Mouse (Mus musculus) frontal cortex, postnatal 14 days (tissue): ENCODE data around the gene Smim20.
A peak's percentile ranks its signal among the peaks of the same experiment; 100 is the strongest.

Source experiments
- DNase-seq, 2 experiments: peaks; one replicate each; pipeline ENCODE4 v3.0.0; 2022; ENCODE audit warnings: low spot score in 2 of 2

Smim20 gene

GRCm38 (mm10) chr5:53266931-53267853 lies at the start of gene Smim20:
Gene Smim20, plus strand, starts transcription at chr5:53267083.
- peak; percentile 61 to 64 for DNase-seq

GRCm38 (mm10) chr5:53225434-53225833 lies 41.4 kb upstream of the Smim20 start:
- no peak for DNase-seq

- no peak for DNase-seq
These were observed 36.3 kb upstream of the Smim20 start for GRCm38 (mm10) chr5:53230560-53230959.

GRCm38 (mm10) chr5:53235551-53235950 lies 31.3 kb upstream of the Smim20 start:
- DNase-seq: no peak

DNA sequence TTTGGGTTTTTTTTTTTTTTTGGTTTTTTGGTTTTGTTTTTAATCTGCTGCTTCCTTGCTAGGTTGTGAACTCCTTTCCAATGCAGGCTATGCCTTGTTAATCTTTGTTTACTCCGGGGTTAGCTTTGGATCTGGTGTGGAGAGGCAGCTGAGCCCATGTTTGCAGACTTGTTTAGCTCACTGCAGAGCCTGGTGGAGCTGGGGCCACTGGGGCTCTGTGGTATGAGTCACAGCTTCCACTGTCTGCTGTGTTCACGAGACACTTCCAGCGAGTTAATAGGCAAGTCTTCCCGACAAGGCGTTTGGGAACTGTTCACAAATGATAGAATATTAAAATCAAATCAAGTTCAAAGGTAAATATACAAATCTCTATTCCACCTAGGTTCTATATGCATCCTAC lies 30.7 kb upstream of the Smim20 start:
- DNase-seq: no peak

- no peak for DNase-seq
These were observed 30.1 kb upstream of the Smim20 start for GRCm38 (mm10) chr5:53236749-53237148.

GRCm38 (mm10) chr5:53238761-53239160 lies 28.1 kb upstream of the Smim20 start:
- no peak for DNase-seq

DNA sequence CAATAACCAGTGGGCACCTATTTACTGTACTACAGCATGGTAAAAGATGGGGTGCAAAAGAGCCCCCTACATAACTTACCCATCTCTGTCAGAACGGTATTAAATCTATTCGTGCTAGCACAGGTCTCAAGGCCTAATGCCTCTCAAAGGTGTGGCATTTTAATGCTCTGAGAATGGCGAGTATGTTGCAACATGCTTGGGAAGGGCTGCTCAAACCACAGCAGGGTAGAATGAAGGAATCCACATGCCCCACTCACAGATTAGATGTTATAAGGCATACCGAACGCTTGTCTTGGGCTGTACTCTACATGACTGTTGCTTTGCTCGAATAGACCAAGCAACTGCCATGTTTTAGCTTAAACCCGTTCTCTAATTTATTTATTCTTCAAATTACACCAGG lies 27.7 kb upstream of the Smim20 start:
- DNase-seq: no peak

GRCm38 (mm10) chr5:53239831-53240440 lies 26.9 kb upstream of the Smim20 start:
- DNase-seq: no peak

- no peak for DNase-seq
These were observed 25.8 kb upstream of the Smim20 start for GRCm38 (mm10) chr5:53241109-53241508.

DNA sequence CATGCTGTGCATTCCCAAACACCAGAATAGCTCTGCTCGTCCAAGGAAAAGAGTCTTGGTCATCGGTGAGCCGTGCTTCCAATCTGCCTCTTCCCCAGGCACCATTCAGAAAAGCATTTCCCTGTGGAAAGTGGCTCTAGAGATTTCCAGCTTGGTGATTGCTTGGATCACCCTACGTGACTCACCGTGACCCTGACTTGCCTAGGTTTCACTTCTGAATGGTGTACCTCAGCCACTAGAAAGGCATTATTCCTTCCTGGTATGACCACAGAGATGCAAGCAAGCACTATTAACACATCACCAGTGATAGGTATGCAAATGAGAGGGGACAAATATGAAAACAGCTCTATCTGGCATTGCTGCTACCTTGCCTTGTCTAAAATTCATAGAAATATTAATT lies 24.9 kb upstream of the Smim20 start:
- no peak for DNase-seq

DNA sequence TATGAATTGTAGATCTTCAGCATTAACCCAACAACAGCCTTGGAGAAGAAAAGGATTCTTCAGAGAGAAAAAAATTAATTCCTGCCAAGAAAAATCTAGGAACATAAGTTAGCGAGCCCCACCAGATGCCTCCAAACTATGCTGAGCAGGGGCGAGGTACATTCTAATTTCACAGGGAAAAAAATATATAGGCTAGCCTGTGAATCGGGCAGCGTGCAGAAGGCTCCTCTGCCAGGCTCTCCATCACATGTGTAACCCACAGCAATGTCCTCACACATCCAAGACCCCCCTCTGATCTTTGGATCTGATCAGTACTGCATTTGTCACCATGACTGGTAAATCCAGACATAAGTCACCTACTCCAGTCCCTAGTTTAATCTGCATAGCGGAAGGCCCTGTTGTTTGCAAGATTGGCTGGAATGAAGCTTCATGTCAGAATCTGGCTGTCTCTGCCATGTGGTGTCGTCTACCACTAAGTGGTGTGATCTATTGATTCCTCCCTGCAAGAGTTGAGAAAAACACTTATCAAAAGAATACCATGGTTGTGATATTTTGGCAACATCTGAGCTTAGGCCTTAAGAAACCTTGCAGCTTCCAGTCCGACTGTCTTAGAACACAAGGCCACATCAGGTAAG lies 23.9 kb upstream of the Smim20 start:
- no peak for DNase-seq

GRCm38 (mm10) chr5:53243933-53244332 lies 22.9 kb upstream of the Smim20 start:
- no peak for DNase-seq

GRCm38 (mm10) chr5:53248499-53248898 lies 18.4 kb upstream of the Smim20 start:
- DNase-seq: no peak

DNA sequence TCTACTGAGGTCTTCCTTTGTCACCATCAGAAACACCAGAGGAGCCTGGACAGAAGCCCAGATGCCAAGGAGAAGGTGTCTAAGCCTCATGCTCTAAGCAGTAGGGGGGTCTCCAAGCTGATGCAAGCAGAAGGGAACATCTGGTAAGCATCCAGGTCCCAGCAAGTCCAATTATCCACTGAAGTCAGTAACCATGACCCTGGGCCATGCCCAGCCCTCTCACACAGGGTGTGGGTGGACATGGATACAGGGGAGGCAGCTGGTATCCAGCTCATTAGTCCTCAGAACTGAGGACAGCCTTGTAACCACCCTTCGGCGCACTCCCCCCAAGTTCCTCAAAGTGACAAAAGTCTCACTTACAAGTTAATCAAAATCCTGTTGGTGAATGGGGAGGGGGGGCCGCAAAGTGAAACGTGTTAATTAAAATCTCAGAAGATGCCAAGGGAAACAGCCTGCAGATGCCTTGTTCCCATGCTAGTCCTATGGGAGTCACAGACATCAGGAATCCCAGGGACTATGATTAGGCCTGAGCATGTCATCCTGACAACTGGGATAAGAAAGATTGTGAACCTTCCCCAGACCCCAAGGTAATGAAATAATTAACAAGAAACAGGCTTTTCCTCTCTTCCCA lies 17.3 kb upstream of the Smim20 start:
- no peak for DNase-seq

DNA sequence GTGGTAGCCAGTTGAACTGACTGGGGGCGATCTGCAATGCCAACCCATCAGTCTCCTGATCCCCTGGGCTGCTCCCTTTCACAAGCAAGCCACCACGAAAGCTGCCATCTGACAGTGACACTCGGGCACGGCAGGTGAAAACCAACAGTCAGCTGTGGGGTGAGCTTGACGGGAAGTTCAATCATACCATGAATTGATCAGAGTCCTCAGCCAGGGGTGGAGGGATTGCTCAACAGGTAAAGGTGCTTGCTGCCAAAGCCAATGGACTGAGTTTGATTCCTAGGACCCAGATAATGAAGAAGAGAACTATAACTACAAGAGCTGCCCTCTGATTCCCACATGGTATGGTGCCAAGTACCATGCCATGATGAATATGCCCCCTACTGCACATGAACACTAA lies 12.7 kb upstream of the Smim20 start:
- no peak for DNase-seq

DNA sequence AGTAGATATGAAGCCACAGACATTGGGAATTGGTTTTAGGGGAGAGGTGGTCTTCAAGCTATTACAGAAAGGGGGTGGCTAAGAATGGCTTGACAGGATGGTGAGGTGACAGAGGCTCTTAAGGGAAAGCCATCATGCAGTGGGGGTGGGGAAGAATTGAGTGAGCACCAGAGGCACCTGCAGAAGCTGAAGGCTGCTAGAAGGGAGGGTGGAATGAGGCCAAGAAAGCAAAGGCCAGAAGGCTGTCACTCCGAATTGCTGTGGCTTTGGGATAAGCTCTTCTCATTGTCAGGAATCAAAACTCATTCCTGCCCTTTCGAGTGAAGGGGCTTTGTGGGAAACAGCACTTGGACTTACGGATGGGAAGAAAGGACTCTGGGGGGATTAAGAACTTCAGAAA lies 12.1 kb upstream of the Smim20 start:
- DNase-seq: no peak

DNA sequence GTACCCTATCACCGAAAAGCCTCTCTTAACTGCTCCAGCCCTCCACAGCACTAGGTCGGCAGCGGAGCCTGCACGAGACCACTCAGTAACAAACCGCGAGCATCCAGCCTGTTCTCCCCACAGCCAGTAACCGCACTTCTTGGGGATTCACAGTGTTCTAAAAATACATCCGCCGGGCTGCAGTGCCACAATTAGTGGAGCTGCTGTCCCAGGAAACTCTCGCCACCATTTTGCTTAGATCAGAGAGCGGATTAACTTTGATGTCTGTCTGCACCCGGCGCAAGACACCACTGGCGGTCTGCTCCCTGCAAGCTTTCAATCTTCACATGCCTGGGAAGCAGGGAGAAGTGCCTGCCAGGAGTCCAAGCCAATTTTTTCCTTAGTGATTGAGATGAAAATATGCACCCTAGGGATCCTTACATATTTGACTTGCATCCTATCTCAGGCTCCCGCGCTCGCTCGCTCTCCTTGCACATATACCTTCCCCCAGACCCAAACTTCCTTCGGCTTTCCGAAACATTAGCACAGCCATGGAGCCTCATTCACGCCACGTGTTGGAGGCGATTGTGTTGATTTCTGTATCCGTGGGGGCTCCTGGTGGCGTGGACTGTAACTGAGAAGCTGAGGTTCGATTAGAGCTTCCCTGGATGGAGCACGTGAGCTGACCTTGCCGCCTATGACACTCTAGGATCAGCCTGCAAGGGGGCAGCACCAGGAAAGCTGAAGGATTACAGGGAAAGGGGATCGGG lies 8.7 kb upstream of the Smim20 start:
- peak; percentile 27 to 32 for DNase-seq

DNA sequence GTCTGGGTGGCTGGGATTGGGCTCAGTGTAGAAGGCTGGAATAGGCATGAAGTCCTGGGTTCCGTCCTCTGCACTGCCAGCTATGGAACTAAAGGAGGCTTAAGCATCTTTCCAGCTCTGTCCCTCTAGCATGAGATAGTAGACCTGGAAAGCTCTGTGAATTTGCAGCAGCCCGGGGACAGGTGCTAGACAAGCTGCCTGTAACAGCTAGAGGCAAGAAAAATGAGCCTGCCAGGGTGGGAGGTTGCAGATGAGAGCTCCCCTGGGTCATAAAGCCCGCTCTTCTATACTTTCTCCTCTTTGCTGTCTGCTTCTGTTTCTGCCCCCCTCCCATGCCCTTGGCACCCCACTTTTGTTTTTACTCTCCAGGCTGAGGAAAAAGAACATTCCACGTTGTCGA lies 7.0 kb upstream of the Smim20 start:
- no peak for DNase-seq

DNA sequence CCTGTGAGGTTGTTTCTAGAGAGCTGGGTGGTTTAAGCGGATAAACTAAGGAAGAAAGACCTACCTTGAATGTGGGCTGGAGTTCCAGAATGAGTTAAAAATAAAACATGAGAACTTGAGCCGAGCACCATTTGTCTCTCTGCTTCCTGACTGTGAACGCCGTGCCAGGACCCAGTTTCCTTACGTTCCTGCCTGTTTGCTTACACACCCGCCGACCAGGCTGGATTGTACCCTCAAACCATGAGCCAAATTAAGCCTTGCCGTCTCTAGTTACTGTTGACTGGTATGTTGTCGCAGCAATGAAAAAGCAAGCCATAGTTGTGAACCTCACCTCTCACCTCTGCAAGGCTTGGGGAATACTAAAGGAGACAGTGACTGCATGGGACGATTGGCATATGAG lies 4.9 kb upstream of the Smim20 start:
- DNase-seq: no peak

DNA sequence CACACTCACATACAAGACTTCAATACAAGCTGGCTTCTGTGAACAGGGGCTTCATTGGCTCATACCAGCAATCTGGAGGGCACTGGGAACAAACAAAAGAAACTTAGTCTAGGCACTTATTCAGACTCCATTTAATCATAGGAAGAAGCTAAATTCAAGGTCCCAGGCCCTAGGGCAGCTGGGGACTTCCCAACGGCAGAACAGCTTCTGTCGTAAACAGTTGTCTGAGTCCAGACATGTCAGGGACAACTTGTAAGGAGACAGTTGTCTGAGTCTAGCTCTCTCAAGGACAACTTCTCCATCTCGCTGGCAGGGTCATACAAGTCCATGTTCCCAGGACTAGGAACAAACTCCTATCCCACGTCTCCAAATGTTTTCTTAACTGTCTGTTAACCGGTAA lies 2.8 kb upstream of the Smim20 start:
- no peak for DNase-seq

DNA sequence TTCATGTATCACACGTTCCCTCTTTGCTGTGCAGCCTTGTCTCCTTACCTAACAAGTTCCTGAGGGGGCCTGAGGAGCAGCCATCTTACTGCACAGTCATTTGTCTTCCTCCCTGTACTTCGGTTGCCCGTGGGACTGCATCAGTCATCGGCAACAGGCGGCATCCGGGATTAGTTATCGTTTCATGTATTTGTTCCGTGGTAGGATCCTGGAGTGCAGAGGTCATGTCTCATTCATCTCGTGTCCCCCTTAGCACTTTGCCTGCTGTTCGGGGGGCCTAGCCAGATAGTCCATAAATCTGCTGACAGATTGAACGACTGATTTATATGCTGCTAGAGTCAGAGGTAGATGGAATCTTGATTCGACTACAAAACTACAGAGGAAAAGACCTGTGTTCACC lies 1.1 kb upstream of the Smim20 start:
- no peak for DNase-seq
